Mouse (Mus musculus) small intestine, adult 2 months (tissue): Measurements from ENCODE around the gene Ier5l.

Source experiments
- CTCF ChIP-seq: fragments of 200-500 bp; IDR thresholded peaks from 2 replicates; pipeline ENCODE4 v1.5.1; 2012; ENCODE audit warnings: low read depth, mild to moderate bottlenecking, control low read depth, inconsistent platforms, low read length, moderate library complexity, mixed read lengths; ENCODE audit not compliant: insufficient replicate concordance, insufficient read length; ENCODE audit errors: extremely low read depth
- POLR2A ChIP-seq: fragments of 200-500 bp; IDR thresholded peaks from 2 replicates; pipeline ENCODE4 v1.6.1; 2012; ENCODE audit warnings: low read depth, mild to moderate bottlenecking, control low read depth, inconsistent platforms, low read length, moderate library complexity

GRCm38 (mm10) chr2:30464411-30464810 lies 9.6 kb downstream of the Ier5l start:
- TF ChIP-seq CTCF: no peak
- TF ChIP-seq POLR2A: no peak
